ENCODE assay signal across 1 mouse cellular context in the genomic region with DNA sequence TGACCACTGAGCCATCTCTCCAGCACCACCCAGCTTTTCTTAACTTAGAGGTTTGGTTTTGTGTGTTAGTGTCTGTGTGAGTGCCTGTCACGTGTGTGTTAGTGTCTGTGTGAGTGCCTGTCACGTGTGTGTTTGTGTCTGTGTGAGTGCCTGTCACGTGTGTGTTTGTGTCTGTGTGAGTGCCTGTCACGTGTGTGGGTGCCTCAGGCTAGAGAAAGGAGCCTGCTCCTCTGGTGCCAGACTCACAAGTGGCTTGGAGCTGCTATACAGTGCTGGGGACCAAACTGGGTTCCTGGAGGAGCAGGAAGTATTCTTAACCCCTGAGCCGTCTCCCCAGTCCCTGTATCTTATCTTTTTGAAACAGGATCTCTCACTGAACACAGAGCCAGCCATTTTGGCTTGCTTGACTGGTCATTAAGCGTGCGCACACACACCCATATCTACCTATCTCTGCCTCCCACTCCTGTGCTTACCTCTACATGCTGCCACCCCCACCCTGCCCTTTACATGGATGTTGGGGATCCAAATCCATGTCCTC.
TF ChIP-seq lines count a peak whose summit lies in the region.

No protein-coding gene starts in this region.

TF ChIP-seq in MEL, 35 proteins besides CTCF, POLR2A, EP300 and RAD21 (continued from another document):
- TF ChIP-seq JUND (IDR thresholded peaks at IDR 0.05; ENCODE audit: low read depth, low read length) (no peak), ZC3H11A (IDR thresholded peaks at IDR 0.05; ENCODE audit: low read depth, low read length) (no peak), MYB (IDR thresholded peaks at IDR 0.05; ENCODE audit: low read depth, low read length) (peak; percentile 31; the same call in 1 of the 2 replicates), MAZ (IDR thresholded peaks at IDR 0.05; ENCODE audit: low read depth, low read length) (peak; percentile 67; the same call in 1 of the 2 replicates), ZMIZ1 (IDR thresholded peaks at IDR 0.05; ENCODE audit: low read depth, low read length) (0 out of 2 replicates have a peak, but pooled peaks have one; percentile 43), MAFK (IDR thresholded peaks at IDR 0.05; ENCODE audit: borderline replicate concordance, low read depth, low read length) (peak; percentile 30; the same call in 1 of the 2 replicates), MYC (IDR thresholded peaks at IDR 0.05; ENCODE audit: low read depth, low read length) (peak; percentile 74), CHD1 (IDR thresholded peaks at IDR 0.05; ENCODE audit: low read depth, low read length) (no peak), USF2 (IDR thresholded peaks at IDR 0.05; ENCODE audit: borderline replicate concordance in 1 of 2, insufficient read depth in 1 of 2, low read depth in 1 of 2, low read length in 2 of 2) (peak; percentile 27 to 83; a peak in 3 of 4 replicates), BHLHE40 (IDR thresholded peaks at IDR 0.05; ENCODE audit: borderline replicate concordance, low read depth, low read length) (peak; percentile 92), MAX (IDR thresholded peaks at IDR 0.05; ENCODE audit: low read length) (peak; percentile 94), TCF12 (IDR thresholded peaks at IDR 0.05; ENCODE audit: low read depth, low read length) (peak; percentile 96), ELF1 (IDR thresholded peaks at IDR 0.05; ENCODE audit: low read depth, low read length) (peak; percentile 56), NELFE (IDR thresholded peaks at IDR 0.05; ENCODE audit: low read depth, low read length) (no peak), MEF2A (IDR thresholded peaks at IDR 0.05; ENCODE audit: extremely low read depth, insufficient replicate concordance, low read depth, low read length, poor library complexity, severe bottlenecking) (no peak), ZNF384 (IDR thresholded peaks at IDR 0.05; ENCODE audit: low read depth, low read length) (no peak), TAL1 (IDR thresholded peaks at IDR 0.05; ENCODE audit: low read length) (peak; percentile 95), RCOR1 (IDR thresholded peaks at IDR 0.05; ENCODE audit: low read depth, low read length) (peak; percentile 81), MXI1 (IDR thresholded peaks at IDR 0.05; ENCODE audit: low read depth, low read length) (peak; percentile 94), SIN3A (IDR thresholded peaks at IDR 0.05; ENCODE audit: low read length) (peak; percentile 59; the same call in 1 of the 2 replicates), UBTF (IDR thresholded peaks at IDR 0.05; ENCODE audit: borderline replicate concordance, insufficient read depth, low read depth, low read length) (no peak)
